ENCODE assay signal across 7 mouse cellular contexts in genomic region chr12:83920721-83921441, GRCm38 (mm10). TPM values are rescaled to one million over a fixed set of nuclear protein-coding genes. Genes with fewer than 3 reads are reported as not detected.
DNase-seq lines count a peak whose midpoint lies in the region; ATAC-seq and TF ChIP-seq lines count a peak whose summit lies in the region.

No protein-coding gene starts in this region.

- peak overlapping the region; percentile 93 for H3K4me2 ChIP-seq in intestine, postnatal 0 days (replicated peaks; ENCODE audit: low read depth)

- H3K27me3 ChIP-seq in intestine, postnatal 0 days (replicated peaks; ENCODE audit: control insufficient read depth, insufficient read depth, low read length) = no peaks in the 10 kb centered on the region
- no peaks in the 10 kb centered on the region for H3K27me3 ChIP-seq in testis, adult 2 months (ENCODE audit: control insufficient read depth, insufficient read depth, low read length)

- peak; percentile 28 for DNase-seq in spleen, adult 18-20 months
- no peak for DNase-seq in spleen, adult 12 weeks (ENCODE audit: low spot score)
- peak; percentile 45 to 53 for DNase-seq in cerebellum, adult 18-20 months
- peak; percentile 53 for DNase-seq in gastrocnemius, adult 2 months
- DNase-seq in mesoderm, embryonic 11.5 days (ENCODE audit: low read depth, low spot score) = peak; percentile 30

- no peak for TF ChIP-seq CTCF in gastrocnemius, adult 2 months (IDR thresholded peaks at IDR 0.05)
- no peak for TF ChIP-seq CTCF in intestine, postnatal 0 days (IDR thresholded peaks at IDR 0.05; ENCODE audit: low read depth)
- TF ChIP-seq CTCF in testis, adult 2 months (IDR thresholded peaks at IDR 0.05; ENCODE audit: control insufficient read depth, insufficient read depth, insufficient replicate concordance, low read depth, low read length) = no peak

- 3% methylated on average over 31 of the region's 31 CpGs for WGBS in intestine, postnatal 0 days

- no peak for ATAC-seq in intestine, postnatal 0 days

- peak overlapping the region; percentile 98 for H3K9ac ChIP-seq in intestine, postnatal 0 days (ENCODE audit: low read depth, low read length)

- peak overlapping the region; percentile 99 for H3K4me3 ChIP-seq in gastrocnemius, adult 2 months
- H3K4me3 ChIP-seq in intestine, postnatal 0 days (ENCODE audit: low read depth, low read length) = peak overlapping the region; percentile 97
- peak overlapping the region; percentile 98 for H3K4me3 ChIP-seq in testis, adult 2 months (ENCODE audit: control insufficient read depth, low read depth, low read length)

- H3K4me1 ChIP-seq in intestine, postnatal 0 days (replicated peaks; ENCODE audit: control insufficient read depth, insufficient read depth, low read length) = peaks cover 13% of the 10 kb centered on the region
- peaks cover 7% of the 10 kb centered on the region for H3K4me1 ChIP-seq in testis, adult 2 months (ENCODE audit: control insufficient read depth, insufficient read depth, low read length)

- intact Hi-C loops in gastrocnemius, adult 2 months (cut with DNase I) = loop anchor here (10.0 kb wide), 1 partner anchor 196 kb away; no protein-coding TSS in a partner anchor

- peak overlapping the region; percentile 93 for H3K27ac ChIP-seq in gastrocnemius, adult 2 months
- peak overlapping the region; percentile 98 for H3K27ac ChIP-seq in intestine, postnatal 0 days (ENCODE audit: low read depth, low read length)
- H3K27ac ChIP-seq in testis, adult 2 months (ENCODE audit: control insufficient read depth, insufficient read depth, low read depth, low read length) = peak overlapping the region; percentile 89

- no peak for TF ChIP-seq POLR2A in testis, adult 2 months (IDR thresholded peaks at IDR 0.05; ENCODE audit: control insufficient read depth, low read depth, low read length)

- H3K36me3 ChIP-seq in intestine, postnatal 0 days (ENCODE audit: control insufficient read depth, insufficient read depth) = no peaks in the 10 kb centered on the region
- H3K36me3 ChIP-seq in testis, adult 2 months (ENCODE audit: control insufficient read depth, insufficient read depth, low read length) = no peaks in the 10 kb centered on the region

- no peaks in the 10 kb centered on the region for H3K9me3 ChIP-seq in intestine, postnatal 0 days (ENCODE audit: control insufficient read depth)

RNA-seq across cellular contexts. Expression of gene Numb, which starts 0.9 kb away (rescaled TPM):
- 10 to 100 TPM; 16.8 to 21.3 TPM for total RNA-seq in gastrocnemius, adult 2 months (2021)
- polyA plus RNA-seq in intestine, postnatal 0 days (2015; fragmentation: Nextera tagmentation; extraction: Ambion mirVana) = 28.9 and 34.4 TPM in 2 replicates
- polyA plus RNA-seq in testis, adult 2 months (2012; rRNA removed) = 24.5 and 25.8 TPM in 2 replicates

RNA-seq across cellular contexts. Expression of gene Riox1, which starts 29.5 kb away (rescaled TPM):
- total RNA-seq in gastrocnemius, adult 2 months (2021) = 1 to 10 TPM; 3.3 to 4.2 TPM
- 11.4 and 12.4 TPM in 2 replicates for polyA plus RNA-seq in intestine, postnatal 0 days (2015; fragmentation: Nextera tagmentation; extraction: Ambion mirVana)
- polyA plus RNA-seq in testis, adult 2 months (2012; rRNA removed) = 2.4 and 2.9 TPM in 2 replicates
